Mouse (Mus musculus): ENCODE results near the gene AF366264. TPM values are rescaled to one million over a fixed set of nuclear protein-coding genes. Genes with fewer than 3 reads are reported as not detected.

The AF366264 gene
- total and polyA plus RNA-seq, 2 experiments: not detected

GRCm38 (mm10) chr8:13793097-13793745 is 45.0 kb downstream of the AF366264 start:
- H3K4me1 ChIP-seq (ENCODE audit: control insufficient read depth, insufficient read depth, low read length): no peaks in the 10 kb centered on the region
- WGBS: 94% methylated on average over 8 of the region's 8 CpGs
- no peak for DNase-seq (ENCODE audit: extremely low read depth, low read depth, low spot score)
- H3K27ac ChIP-seq (replicated peaks; ENCODE audit: insufficient read depth, low read depth, low read length): no peak overlapping the region
- H3K79me2 ChIP-seq (ENCODE audit: control insufficient read depth, insufficient read depth, low read length): no peaks in the 10 kb centered on the region
- H3K27me3 ChIP-seq (ENCODE audit: control insufficient read depth, insufficient read depth, low read length): no peaks in the 10 kb centered on the region
- H3K4me3 ChIP-seq (ENCODE audit: insufficient read depth, low read depth, low read length): no peak overlapping the region
- no peak for TF ChIP-seq POLR2A (IDR thresholded peaks at IDR 0.05; ENCODE audit: extremely low read depth, insufficient read depth, low read length)
- peaks cover 27% of the 10 kb centered on the region for H3K36me3 ChIP-seq (ENCODE audit: control insufficient read depth, insufficient read depth, low read length)
- no peak overlapping the region for H3K9ac ChIP-seq (ENCODE audit: low read depth, low read length)

DNA sequence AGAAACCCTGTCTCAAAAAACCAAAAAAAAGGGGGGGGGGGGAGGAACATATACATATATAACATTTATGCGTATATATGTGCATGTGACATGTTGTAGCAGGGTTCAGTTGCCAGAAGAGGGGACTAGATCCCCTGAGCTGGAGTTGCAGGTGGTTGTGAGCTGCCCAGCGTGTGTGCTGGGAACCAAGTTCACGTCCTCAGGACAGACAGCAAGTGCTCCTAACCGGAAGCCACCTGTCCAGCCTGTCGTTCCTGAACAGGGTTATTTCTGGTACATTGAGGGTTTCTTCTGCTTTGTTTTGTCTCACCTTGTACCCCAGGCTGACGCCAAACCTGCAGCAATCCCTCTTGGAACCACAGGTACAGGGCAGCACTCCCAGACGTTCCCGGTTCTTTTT is 48.6 kb downstream of the AF366264 start:
- no peak overlapping the region for H3K27ac ChIP-seq (replicated peaks; ENCODE audit: insufficient read depth, low read depth, low read length)
- H3K36me3 ChIP-seq (ENCODE audit: control insufficient read depth, insufficient read depth, low read length): peaks cover 11% of the 10 kb centered on the region; the same call in 1 of the 2 replicates
- H3K9ac ChIP-seq (ENCODE audit: low read depth, low read length): no peak overlapping the region
- TF ChIP-seq CTCF (IDR thresholded peaks at IDR 0.05; ENCODE audit: low read depth, low read length): no peak
- no peak for TF ChIP-seq POLR2A (IDR thresholded peaks at IDR 0.05; ENCODE audit: extremely low read depth, insufficient read depth, low read length)
- H3K79me2 ChIP-seq (ENCODE audit: control insufficient read depth, insufficient read depth, low read length): 0 out of 2 replicates have a peak, but pooled peaks cover 2% of the 10 kb centered on the region
- no peaks in the 10 kb centered on the region for H3K27me3 ChIP-seq (ENCODE audit: control insufficient read depth, insufficient read depth, low read length)
- 98% methylated on average over 8 of the region's 8 CpGs for WGBS
- no peak overlapping the region for H3K4me3 ChIP-seq (ENCODE audit: insufficient read depth, low read depth, low read length)
- peaks cover 2% of the 10 kb centered on the region; the same call in 1 of the 2 replicates for H3K4me1 ChIP-seq (ENCODE audit: control insufficient read depth, insufficient read depth, low read length)
- DNase-seq (ENCODE audit: extremely low read depth, low read depth, low spot score): no peak

DNA sequence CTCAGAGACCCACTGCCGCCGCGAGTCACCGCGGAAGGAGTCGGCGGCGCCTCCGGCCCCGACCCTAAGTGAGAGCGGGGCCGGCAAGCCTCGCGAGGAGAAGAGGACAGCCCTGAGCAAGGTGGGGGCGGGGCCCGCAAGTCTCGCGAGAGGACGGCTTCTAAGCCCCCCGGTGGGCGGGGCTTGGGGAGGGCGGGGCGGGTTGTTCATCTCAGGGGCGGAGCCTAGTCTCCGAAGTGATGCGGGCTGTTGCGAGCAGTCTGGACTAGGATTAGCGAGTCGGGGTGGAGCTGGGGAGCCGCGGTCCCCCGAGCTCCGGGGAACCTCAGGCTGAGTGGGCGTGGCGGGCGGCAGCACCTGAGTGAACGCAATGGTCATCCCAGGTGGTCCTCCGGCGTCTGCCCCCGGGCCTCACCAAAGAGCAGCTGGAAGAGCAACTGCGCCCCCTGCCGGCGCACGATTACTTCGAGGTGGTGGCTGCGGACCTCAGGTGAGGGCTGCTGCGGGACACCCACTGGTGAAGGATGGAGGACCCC is 52.4 kb downstream of the AF366264 start:
- peak overlapping the region; percentile 98 for H3K27ac ChIP-seq (replicated peaks; ENCODE audit: insufficient read depth, low read depth, low read length)
- under 1% methylated on average over 46 of the region's 47 CpGs for WGBS
- H3K4me3 ChIP-seq (ENCODE audit: insufficient read depth, low read depth, low read length): peak overlapping the region; percentile 94
- peak overlapping the region; percentile 93 for H3K9ac ChIP-seq (ENCODE audit: low read depth, low read length)
- TF ChIP-seq POLR2A (IDR thresholded peaks at IDR 0.05; ENCODE audit: extremely low read depth, insufficient read depth, low read length) (peak; percentile 38; the same call in 1 of the 2 replicates), CTCF (IDR thresholded peaks at IDR 0.05; ENCODE audit: low read depth, low read length) (peak; percentile 84)
- H3K27me3 ChIP-seq (ENCODE audit: control insufficient read depth, insufficient read depth, low read length): no peaks in the 10 kb centered on the region
- peaks cover 7% of the 10 kb centered on the region for H3K36me3 ChIP-seq (ENCODE audit: control insufficient read depth, insufficient read depth, low read length)
- H3K79me2 ChIP-seq (ENCODE audit: control insufficient read depth, insufficient read depth, low read length): 0 out of 2 replicates have a peak, but pooled peaks cover 2% of the 10 kb centered on the region
- peaks cover 2% of the 10 kb centered on the region; the same call in 1 of the 2 replicates for H3K4me1 ChIP-seq (ENCODE audit: control insufficient read depth, insufficient read depth, low read length)
- DNase-seq (ENCODE audit: extremely low read depth, low read depth, low spot score): peak; percentile 76

DNA sequence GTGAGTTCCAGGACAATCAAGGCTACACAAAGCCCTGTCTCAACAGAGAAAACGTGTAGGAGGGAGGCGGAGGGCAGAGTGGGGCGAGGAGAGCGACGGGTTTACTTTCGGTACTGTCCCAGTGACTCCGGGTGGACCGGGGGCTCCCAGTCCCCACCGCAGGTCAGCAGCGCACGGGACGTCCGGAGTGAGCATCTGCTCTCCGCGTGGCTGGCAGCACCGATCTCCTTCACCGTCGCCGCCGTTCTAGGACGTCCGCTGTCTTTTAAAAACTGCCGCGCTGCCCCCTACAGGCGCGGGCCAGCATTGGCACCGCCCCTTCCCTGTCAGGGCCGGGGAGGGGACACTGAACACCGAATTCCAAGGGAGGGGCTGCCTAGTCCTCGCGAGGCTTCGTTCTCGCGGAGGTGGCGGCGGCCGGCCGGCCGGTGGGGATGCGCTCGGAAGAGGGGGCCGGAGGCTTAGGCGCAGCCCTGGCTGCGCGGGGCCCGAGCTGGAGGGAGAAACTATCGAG is 52.9 kb downstream of the AF366264 start, which contains the start of gene Upf3a:
TSS of gene Upf3a (plus strand) at position 366 of the 514 bp plus-strand sequence.
- 0 out of 2 replicates have a peak, but pooled peaks cover 2% of the 10 kb centered on the region for H3K79me2 ChIP-seq (ENCODE audit: control insufficient read depth, insufficient read depth, low read length)
- no peaks in the 10 kb centered on the region for H3K27me3 ChIP-seq (ENCODE audit: control insufficient read depth, insufficient read depth, low read length)
- H3K27ac ChIP-seq (replicated peaks; ENCODE audit: insufficient read depth, low read depth, low read length): peak within 1 kb of the TSS; percentile 98
- peak; percentile 75 for DNase-seq (ENCODE audit: extremely low read depth, low read depth, low spot score)
- H3K4me3 ChIP-seq (ENCODE audit: insufficient read depth, low read depth, low read length): peak within 1 kb of the TSS; percentile 94
- under 1% methylated on average over 47 of the region's 47 CpGs for WGBS
- H3K9ac ChIP-seq (ENCODE audit: low read depth, low read length): peak within 1 kb of the TSS; percentile 93
- peaks cover 11% of the 10 kb centered on the region for H3K36me3 ChIP-seq (ENCODE audit: control insufficient read depth, insufficient read depth, low read length)
- H3K4me1 ChIP-seq (ENCODE audit: control insufficient read depth, insufficient read depth, low read length): peaks cover 2% of the 10 kb centered on the region; the same call in 1 of the 2 replicates
- TF ChIP-seq CTCF (IDR thresholded peaks at IDR 0.05; ENCODE audit: low read depth, low read length) (peak; percentile 76), POLR2A (IDR thresholded peaks at IDR 0.05; ENCODE audit: extremely low read depth, insufficient read depth, low read length) (no peak)

Other genes starting within 250 kb of the AF366264 start
- 10.3 TPM in 2 replicates for gene Rasa3, start 160.8 kb downstream of the AF366264 start, total RNA-seq (2014; rRNA removed)
- gene Rasa3, start 160.8 kb downstream of the AF366264 start, polyA plus RNA-seq (2012; rRNA removed): 6.1 and 6.6 TPM in 2 replicates
- gene Cfap97d2, start 132.5 kb downstream of the AF366264 start, total RNA-seq (2014; rRNA removed): not detected in 2 replicates
- gene Cfap97d2, start 132.5 kb downstream of the AF366264 start, polyA plus RNA-seq (2012; rRNA removed): not detected in 2 replicates
- gene Cdc16, start 80.7 kb downstream of the AF366264 start, total RNA-seq (2014; rRNA removed): 27.8 and 28.3 TPM in 2 replicates
- gene Cdc16, start 80.7 kb downstream of the AF366264 start, polyA plus RNA-seq (2012; rRNA removed): 12.2 and 13.5 TPM in 2 replicates
- gene Upf3a, start 52.8 kb downstream of the AF366264 start, total RNA-seq (2014; rRNA removed): 5.3 and 5.6 TPM in 2 replicates
- gene Upf3a, start 52.8 kb downstream of the AF366264 start, polyA plus RNA-seq (2012; rRNA removed): 3.1 and 3.2 TPM in 2 replicates
- gene Champ1, start 31.3 kb upstream of the AF366264 start, total RNA-seq (2014; rRNA removed): 2.3 and 3.0 TPM in 2 replicates
- gene Champ1, start 31.3 kb upstream of the AF366264 start, polyA plus RNA-seq (2012; rRNA removed): 2.7 and 3.6 TPM in 2 replicates
- 5.4 and 6.5 TPM in 2 replicates for gene Coprs, start 51.9 kb upstream of the AF366264 start, total RNA-seq (2014; rRNA removed)
- 5.2 and 5.8 TPM in 2 replicates for gene Coprs, start 51.9 kb upstream of the AF366264 start, polyA plus RNA-seq (2012; rRNA removed)